Mouse (Mus musculus) spleen, adult 18-20 months (tissue): ENCODE measurements around the gene Pigv.

Experiments used
- DNase-seq, 2 experiments: peaks; one replicate each; pipeline ENCODE4 v3.0.0; 2022; ENCODE audit warnings: mixed read lengths in 2 of 2

Pigv gene

DNA sequence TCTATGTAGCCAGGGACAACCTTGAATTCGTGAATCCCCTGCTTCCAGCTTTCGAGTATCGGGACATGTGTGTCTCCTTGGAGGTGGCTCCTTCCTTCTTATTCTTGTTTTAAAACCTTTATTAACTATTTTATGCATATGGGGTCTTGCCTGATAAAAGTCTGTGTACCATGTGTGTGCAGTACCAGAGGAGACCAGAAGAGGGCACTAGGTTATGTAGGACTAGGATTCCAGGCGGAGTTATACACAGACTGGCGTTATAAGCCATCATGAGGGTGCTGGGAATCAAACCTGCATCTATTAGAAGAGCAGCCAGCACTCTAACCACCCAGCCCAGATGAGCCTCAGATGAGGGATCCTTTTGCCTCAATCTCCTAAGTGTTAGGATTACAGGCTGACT is 60.6 kb downstream of the Pigv start:
- DNase-seq = no peak
